Mouse (Mus musculus) c-Kit-positive CD71-positive TER-119-positive erythroid progenitor cells, embryonic 14.5 days (primary cell): ENCODE results near the gene Eif2b4.
"Not testable (repeated sequence)": the region's sequence is repeated elsewhere in the genome, so short reads cannot be mapped to it uniquely, and the experiment has no call there.

Source experiments
- DNase-seq: peaks from one replicate; pipeline ENCODE4 v3.0.0-alpha.2; 2013; ENCODE audit warnings: low spot score

The Eif2b4 gene

DNA sequence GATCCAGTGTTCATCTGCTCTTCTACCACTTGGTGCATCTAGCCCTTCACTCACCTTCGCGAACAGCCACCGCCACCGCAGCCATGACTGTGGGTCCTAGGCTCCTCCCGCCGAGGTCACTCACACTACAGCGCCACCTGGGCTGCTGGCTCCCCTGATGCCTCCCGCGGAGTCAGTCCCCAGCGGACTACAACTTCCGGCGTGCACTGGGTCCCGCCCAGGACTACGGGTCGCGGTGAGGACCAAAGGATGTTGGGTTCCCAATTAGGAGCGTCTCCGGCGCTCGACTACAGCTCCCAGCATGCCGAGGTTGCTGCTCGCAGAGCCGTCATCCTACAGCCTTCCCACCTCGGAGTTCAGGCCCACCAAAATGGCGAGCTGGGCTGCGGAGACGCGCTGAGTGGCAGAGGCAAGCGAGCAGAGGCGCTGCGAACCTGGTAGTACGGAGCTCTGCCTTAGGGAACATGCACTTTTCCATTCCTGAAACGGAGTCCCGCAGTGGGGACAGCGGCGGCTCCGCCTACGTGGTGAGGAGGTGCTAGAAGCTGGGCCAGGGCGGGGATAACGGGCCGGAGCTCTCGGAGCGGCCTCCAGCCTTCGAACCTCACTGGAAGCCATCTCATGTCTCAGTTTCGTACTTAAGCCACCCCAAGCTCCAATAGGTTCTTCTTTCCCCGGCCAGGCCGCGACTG is at the start of gene Eif2b4, which contains the start of gene Snx17:
Gene Eif2b4 (minus strand): TSS at position 492 of the 692 bp plus-strand sequence.
Gene Snx17 (plus strand): TSS at position 289 of the 692 bp plus-strand sequence.
- DNase-seq = peak; percentile 98

DNA sequence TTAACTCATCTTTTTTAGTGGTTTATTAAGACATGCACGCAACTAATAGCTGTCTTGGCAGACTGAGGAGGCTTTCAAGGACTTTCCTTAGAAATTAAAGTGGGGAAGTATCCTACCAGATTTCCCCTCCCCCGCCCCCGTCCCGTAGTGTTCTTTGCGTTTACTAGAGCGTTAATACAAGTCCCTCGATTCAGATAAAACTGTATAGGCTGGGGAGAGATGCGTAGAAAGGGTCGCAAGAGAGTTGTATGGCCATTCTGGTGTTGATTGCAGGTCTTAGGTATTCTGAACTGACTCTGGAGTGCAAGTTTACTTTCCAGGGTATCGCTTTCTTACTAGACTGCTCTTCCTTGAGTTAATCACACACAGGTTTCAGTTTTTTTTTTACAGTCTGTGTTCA is 49.0 kb upstream of the Eif2b4 start:
- no peak for DNase-seq

DNA sequence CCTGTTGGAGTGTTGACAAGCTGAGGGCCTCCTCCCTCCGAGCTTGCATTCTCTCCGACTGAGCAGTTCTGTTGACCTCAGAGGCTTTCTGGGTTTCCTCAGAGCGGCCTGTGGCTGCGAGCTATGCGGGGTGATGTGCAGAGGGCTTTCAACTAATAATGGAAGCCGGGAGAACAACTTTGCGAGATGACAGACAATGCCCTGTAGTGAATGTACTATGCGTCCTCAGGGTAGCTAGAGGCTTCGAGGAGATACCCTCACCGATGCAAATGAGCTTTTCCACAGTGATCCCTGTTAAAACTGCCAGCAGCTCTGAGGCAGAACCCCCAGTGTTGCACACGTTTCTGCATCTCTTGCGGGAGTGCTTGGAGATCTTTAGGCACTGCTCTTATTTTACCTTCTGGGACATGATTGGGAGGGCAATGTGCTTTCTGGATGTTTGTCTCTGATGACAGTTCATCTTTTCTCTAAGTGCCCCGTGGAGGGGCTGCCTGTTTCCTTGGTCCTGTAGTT is 48.3 kb upstream of the Eif2b4 start:
- DNase-seq = no peak

DNA sequence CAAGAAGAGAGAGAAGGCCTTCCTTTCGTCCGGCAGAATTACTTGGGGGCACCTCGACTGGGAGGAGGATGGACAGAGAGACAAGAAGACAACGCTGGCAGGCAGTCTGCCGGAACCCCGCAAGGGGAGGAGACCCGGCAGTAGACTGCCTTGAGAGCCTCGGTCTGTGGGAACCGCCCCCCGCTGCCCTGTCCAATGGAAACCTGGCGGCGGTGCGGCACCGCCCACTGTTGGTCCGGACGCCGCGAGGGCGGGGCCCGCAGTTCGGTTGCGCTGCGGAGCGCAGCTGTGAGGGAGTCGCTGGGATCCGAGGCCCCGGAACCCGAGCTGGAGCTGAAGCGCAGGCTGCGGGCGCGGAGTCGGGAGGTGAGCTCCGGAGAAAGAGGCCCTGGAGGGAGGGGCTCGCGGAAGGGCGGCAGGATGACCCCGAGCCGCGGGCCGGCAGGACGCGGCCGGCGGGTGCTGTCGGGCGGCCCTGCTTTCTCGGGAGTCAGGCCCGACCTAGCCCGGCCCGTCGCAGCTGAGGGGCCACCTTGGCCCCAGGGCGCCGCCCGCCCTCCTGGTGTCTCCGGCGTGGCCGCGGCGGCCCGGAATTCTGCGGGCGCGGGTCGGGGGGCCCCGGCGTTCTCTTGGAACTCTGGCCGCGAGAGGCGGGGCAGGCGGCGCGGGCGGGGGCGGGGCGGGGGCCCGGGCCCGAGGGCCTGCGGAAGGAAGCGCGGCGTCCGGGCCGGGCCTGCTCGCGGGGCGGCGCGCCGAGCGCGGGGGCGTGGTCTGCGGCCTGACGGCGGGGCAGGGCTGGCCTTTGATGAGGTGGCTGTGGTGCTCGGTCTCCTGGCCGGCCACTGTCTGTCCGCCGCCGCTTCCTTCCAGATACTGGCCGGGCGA is 47.6 kb upstream of the Eif2b4 start, which contains the start of the genes Nrbp1 and Gm9970:
Gene Nrbp1 (plus strand): TSS at position 228 of the 885 bp plus-strand sequence.
Gene Gm9970 (minus strand): TSS at position 596 of the 885 bp plus-strand sequence.
- DNase-seq = peak; percentile 92

DNA sequence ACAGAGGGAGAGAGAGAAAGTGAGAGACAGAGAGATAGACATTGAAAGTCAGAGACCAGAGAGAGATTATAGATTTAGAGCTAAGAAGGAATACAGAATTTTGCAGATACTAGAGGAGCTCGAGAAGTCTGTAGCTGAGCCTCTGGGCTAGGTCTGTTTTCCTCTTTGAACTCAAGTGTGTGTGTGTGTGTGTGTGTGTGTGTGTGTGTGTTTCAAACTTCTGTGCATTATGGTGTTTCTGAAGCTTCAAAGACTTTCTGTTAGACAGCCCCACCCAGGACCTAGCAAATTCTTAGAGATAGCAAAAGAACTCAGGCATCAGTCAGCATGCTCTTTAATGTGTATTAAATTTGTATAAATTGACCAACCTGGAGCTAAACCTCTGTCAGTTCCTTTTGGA is 33.4 kb upstream of the Eif2b4 start:
- DNase-seq = no peak

DNA sequence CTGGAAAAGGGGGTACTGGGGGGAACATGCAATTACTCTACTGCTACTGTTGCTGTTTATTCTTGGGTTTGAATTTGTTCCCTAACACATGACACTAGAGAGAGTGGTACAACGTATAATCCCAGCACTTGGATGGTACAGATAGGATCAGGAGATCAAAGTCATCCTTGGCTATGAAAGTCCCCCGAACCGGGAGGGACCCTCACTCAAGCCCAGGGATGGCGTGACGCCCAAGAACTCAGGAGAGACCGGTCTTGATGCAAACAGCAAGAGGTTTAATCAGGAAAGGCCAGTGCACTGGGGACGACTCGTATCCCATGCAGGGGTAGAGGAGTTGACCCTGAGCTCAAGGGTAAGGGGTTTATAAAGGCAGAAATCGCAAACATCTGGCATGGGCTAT is 29.5 kb upstream of the Eif2b4 start:
- no peak for DNase-seq

DNA sequence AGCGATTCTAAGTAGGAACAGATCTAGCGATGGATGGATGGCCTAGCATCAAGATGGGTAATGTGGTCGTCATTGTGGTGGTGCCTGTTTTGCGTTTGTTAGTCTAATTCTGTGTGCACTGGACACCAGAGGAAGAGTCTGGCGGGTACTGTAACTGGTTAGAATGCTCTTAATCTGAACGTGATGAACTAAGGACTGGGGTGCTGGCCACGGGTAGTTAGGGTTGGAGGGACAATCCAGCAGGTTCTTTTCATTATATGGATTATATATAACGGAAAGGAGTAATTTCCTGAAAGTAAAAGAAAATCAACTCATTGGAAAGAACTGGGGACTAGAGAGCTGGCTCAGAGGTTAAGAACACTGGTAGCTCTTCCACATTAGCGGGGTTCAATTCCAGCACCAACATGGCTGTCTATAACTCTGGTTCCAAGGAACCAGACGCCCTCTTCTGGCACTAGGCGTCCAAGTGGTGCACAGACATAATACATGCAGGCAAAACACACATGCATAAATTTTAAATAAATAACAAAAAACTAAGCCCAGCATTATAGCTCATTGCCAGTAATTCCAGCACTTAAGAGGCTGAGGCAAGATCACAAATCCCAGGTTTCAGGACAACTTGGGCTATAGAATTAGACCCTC is 28.2 kb upstream of the Eif2b4 start:
- DNase-seq = peak; percentile 75

DNA sequence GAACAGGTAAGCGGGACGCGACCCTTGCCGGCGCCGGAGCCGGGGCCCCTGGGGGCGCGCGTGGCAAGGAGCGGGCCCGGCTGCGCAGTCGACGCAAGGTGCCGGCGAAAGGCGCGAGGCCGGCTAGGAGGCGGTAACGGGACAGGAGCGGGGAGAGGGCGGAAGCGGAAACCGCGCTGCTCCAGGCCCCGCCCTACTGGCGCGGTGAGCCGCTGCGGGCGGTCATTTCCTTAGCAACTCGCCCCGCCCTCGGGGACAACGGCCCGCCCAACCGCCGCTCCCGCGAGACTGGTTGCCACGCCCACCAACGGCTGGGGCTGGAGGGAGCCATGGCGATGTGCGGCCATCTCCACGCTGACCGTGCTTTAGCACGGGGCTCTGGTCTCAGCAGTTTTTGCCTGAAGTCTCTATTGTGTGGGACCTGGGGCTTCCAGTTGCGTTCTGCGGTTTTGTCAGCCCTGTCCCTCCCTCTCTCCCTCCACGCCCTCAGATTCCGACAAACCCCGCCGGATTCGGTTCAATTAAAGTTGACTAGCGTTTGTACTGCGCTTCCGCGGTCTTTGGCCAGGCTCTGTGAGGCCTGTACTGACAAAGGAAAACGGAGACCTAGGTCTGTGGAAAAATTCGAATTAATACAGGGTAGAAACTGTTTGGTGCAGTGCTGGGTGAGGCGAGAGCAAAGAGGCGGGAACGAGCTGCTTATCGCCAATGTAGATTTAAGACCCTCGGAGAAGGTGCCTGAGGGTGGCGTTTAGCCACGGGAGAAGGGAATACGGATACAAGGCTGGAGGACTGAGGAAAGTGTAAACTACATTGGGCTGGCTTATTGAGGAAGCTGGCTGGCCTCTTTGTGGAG is 27.4 kb upstream of the Eif2b4 start, which contains the start of gene Ppm1g:
Gene Ppm1g (minus strand): TSS at position 240 of the 856 bp plus-strand sequence.
- peak; percentile 95 for DNase-seq

DNA sequence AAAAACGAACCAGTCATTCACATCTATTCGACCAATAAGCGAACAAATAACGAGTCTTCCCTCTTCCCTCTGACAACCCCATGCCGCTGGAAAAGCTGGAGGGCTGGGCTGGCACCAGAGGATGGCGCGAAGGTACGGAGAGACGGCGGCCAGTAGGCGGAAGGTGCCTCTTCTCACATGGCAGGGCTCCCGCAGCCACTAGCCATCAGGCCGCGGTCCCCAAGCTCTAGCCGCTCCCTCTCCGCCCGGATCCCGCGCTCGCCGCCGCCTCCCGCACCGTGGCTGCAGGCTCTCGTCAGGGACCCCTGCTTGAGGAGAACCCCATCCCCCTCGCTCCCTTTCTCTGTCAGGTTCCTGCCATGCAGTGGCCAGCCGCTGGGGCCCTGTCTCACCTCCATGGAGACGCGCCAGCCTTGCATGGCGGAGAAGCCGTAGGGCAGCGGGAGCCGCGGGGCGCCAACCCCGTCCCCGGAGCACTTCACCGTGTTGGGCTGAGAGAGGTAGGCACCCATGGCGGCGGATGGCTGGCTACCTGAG is 26.7 kb upstream of the Eif2b4 start:
- peak; percentile 50 for DNase-seq

DNA sequence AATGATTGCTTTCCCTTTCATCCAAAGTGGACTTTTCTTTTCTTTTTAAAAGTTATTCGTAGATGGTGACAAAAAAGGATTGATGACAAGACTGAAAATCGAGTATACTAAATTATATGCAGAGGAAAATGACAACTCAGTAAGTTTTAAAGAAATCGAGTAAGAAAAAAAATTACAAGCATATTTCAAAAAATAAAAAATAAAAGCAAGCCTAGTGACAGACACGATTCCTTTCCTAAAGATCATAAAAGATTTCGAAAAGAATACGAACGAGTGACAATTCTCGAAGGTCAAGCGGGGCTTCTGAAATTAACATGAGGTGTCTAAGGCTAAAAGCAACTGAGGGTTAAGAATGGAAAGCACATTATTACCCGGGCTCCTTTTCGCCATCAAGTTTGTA is 26.2 kb upstream of the Eif2b4 start:
- no peak for DNase-seq

DNA sequence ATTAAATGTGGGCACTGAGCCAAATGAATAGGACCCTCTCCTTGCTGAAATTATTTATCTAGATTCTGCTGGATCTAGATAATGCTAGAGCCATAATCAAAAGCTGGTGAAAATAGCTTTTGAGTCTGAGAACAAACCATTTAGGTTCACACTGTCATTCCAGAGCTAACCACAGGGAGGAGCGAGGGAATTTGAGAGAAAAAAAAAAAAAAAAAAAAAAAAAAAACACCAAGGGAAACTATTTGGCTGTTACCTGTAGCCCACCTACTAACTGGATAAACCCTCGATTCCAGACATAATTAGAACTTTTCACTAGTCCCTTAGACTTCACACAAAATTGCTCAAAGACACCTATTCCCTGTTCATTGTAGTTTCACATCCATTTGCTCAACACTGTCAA is 25.8 kb upstream of the Eif2b4 start:
- DNase-seq = peak; percentile 75

DNA sequence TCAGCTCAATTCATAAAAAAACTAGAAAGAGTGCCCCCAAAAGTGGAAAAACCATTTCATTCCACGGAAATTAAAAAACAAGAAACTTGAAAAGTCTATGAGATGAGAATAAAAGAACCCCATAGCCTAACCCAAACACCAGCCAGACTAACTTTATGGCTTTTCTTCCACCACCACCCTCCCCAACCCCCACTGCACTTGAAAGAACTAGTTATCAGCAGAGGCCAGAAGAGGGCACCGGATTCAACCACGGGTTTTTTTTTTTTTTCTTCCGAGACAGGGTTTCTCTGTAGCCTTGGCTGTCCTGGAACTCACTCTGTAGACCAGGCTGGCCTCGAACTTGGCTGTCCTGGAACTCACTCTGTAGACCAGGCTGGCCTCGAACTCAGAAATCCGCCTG is 25.1 kb upstream of the Eif2b4 start:
- DNase-seq = peak; percentile 76

DNA sequence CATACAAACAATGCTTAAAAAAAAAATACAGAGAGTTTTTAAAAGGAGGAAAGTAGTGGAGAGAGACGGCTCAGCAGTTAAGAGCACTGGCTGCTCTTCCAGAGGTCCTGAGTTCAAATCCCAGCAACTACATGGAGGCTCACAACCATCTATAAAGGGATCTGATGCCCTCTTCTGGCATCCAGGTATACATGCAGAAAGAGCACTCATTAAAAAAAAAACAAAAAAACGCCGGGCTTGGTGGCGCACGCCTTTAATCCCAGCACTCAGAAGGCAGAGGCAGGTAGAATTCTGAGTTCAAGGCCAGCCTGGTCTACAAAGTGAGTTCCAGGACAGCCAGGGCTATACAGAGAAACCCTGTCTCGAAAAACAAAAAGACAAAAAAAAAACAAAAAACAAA is 23.3 kb upstream of the Eif2b4 start:
- not testable (repeated sequence) for DNase-seq

DNA sequence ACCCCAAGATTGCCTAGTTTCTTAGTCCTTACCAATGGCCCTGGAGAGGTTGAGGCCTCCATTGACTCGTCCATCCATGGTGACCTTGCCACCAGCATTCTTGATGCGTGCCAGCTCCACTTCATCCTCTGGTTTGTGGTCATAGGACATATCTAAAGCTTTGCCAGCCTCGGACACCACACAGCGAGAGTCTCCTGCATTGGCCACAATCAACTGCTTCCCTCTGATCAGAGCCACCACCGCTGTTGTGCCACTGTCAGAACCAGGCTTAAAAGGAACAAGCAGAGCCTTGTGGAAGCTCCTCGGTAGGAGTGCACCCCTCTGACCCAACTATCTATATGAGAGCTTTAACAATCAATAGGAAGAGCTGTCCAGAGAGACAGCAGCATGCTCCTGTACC is 11.2 kb upstream of the Eif2b4 start:
- DNase-seq = no peak

DNA sequence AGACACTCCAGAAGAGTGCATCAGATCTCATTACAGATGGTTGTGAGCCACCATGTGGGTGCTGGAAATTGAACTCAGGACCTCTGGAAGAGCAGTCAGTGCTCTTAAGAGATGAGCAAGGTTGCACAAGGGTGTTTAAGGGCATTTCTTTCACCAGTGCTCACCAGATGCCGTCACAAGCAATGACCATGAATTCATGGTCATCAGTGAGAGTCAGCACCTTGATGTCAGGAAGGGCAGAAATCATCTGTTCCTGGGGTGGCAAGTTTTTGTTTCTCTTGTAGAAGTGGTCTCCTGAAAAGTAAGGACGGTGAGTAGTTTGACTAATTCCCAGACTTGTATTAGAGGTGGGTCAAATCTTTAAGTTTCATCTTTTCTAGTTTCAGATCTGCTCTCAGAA is 10.6 kb upstream of the Eif2b4 start:
- no peak for DNase-seq

DNA sequence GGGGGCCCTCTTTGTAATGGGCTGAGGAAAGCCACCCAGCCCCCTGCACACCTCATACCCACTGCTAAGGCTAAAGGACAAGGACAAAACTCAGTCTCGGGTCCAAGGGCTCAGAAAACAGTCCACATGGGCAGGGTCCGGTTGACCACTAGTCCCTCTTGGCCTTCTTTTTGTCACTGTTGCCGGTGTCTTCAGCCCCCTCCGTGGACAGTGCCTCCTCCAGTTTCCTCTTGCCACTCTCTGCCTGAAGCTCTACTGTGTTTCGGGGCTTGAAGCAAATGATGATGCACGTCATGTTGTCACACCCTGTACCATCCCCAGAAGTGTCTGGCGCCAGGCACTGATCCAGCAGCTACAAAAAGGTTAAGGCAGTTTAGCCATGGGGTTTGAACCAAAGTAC is 9.7 kb upstream of the Eif2b4 start:
- no peak for DNase-seq

DNA sequence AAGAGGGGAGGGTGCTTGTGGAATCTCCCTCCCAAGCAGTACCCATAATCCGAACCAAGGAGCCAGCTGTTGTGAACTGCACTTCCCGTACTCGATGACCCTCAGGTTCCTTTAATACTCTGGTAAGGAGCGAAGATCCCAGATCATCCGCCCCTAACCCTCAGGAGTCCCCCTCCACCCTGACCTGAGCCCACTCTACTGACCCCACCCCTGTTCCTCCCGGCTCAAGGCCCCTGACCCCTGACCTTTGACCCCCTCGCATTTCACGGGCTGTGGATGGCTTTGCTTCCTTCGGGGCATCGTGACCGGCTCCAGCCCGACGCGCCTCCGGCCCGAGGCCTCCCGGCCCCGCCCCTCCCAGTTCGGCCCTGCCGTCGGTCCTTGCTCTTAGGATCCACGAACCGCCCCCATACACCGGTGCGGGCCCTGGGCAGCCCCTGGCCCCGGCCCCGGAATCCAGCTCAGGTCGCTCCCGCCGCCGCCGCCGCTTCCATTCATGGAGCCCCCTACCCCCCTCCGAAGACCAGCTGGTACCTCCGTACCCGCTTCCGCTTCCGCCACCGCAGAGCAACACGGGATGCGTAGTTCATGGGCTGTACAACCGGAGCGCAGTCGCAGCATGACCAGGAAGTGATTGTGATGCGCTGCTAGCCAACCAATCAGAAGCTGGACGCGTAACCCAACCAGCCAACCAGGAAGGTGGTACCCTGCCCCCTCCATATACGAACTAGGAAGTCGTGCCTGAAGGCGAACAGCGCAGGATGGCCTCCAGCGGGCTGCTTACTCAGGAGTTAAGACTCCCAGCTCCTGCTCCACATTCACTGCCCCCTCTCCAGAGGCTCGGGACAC is 8.7 kb upstream of the Eif2b4 start, which contains the start of gene Zfp513:
Gene Zfp513 (minus strand): TSS at position 562 of the 849 bp plus-strand sequence.
- DNase-seq = peak; percentile 96

DNA sequence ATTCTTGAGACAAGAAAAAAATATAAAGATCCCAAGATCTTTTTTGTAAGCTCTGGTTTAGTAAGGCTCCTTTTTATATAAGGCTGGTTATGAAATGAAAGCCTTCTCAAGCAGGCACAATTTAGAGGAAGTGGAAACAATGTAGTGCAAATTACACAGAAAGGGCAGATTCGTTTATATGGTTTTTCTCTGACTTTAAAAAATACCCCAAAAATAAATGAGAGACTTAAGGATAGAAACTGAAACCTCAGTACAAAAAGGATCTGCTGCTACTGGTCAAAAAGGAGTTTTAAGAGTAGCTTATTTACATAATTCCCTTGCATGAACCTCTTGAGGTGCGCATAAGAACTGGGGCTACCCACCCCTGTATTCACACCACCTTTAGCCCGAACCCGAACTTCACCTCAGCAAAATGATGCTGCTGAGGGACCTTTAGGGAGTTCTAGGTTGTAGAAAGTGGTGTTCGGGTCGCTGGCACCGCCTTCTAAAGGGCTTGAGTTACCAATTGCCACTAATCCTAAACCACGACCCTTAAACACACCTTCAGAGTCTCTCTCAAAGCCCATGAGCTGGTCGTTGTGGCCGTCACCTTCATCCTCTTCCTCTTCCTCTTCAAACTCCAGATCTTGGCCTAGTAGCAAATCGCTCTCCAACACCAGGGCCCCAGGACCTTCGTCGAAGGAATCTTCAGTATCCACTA is 8.0 kb upstream of the Eif2b4 start:
- DNase-seq = no peak

DNA sequence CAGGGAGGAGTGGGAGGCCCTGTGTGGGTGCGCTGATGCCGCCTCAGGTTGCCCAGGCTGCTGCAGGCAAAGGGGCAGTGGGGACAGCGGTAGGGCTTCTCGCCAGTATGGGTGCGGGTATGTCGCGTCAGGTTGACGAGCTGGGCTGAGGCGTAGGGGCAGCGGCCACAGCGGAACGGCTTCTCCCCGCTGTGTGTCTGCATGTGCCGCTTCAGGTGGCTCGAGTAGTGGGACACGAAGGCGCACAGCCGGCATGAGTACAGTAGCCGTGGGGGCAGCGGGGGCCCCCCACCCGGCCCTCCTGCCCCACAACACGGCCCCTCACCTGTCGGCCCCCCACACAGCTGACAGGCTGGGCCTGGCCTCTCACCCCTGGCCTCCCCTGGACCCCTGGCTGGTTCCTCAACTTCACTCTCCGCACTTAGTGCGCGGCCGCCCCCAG is 7.1 kb upstream of the Eif2b4 start:
- no peak for DNase-seq
